Mouse (Mus musculus): Measurements from ENCODE around the gene Zfr2. TPM values are rescaled to one million over a fixed set of nuclear protein-coding genes. Genes with fewer than 3 reads are reported as not detected.
"Not testable (repeated sequence)": the region's sequence is repeated elsewhere in the genome, so short reads cannot be mapped to it uniquely, and the experiment has no call there.

Gene Zfr2
- polyA plus RNA-seq, 2 experiments, result 9.7 to 39.7 TPM

- Histone ChIP-seq H3K27ac (replicated peaks; ENCODE audit: low read depth, low read length) (no peak overlapping the region), H3K4me1 (ENCODE audit: control insufficient read depth, insufficient read depth, low read length) (no peaks in the 10 kb centered on the region), H3K9me3 (ENCODE audit: control insufficient read depth, low read length) (no peaks in the 10 kb centered on the region), H3K4me3 (replicated peaks; ENCODE audit: low read length) (no peak overlapping the region), H3K4me2 (replicated peaks; ENCODE audit: low read depth, low read length, severe bottlenecking) (no peak overlapping the region), H3K27me3 (ENCODE audit: control insufficient read depth, insufficient read depth, low read length) (no peaks in the 10 kb centered on the region; the same call in 1 of the 2 replicates), H3K9ac (ENCODE audit: low read depth, low read length, severe bottlenecking) (no peak overlapping the region), H3K36me3 (ENCODE audit: control insufficient read depth, insufficient read depth, low read length) (no peaks in the 10 kb centered on the region)
- no peak for DNase-seq (ENCODE audit: low spot score)
- no peak for TF ChIP-seq POLR2A (IDR thresholded peaks at IDR 0.05; ENCODE audit: borderline replicate concordance, extremely low read depth, insufficient read depth, insufficient read length)
- 76% methylated on average over 4 of the region's 4 CpGs for WGBS
- ATAC-seq (ENCODE audit: low FRiP score, low read depth), result no peak
Observed at GRCm38 (mm10) chr10:81204137-81204536, 28.8 kb upstream of the Zfr2 start.

GRCm38 (mm10) chr10:81210154-81210553 is 22.8 kb upstream of the Zfr2 start:
- Histone ChIP-seq H3K4me3 (replicated peaks; ENCODE audit: low read length) (no peak overlapping the region), H3K4me2 (replicated peaks; ENCODE audit: low read depth, low read length, severe bottlenecking) (no peak overlapping the region), H3K36me3 (ENCODE audit: control insufficient read depth, insufficient read depth, low read length) (no peaks in the 10 kb centered on the region), H3K4me1 (ENCODE audit: control insufficient read depth, insufficient read depth, low read length) (no peaks in the 10 kb centered on the region), H3K27me3 (ENCODE audit: control insufficient read depth, insufficient read depth, low read length) (no peaks in the 10 kb centered on the region), H3K9me3 (ENCODE audit: control insufficient read depth, low read length) (0 out of 2 replicates have a peak, but pooled peaks cover 4% of the 10 kb centered on the region), H3K27ac (replicated peaks; ENCODE audit: low read depth, low read length) (no peak overlapping the region), H3K9ac (ENCODE audit: low read depth, low read length, severe bottlenecking) (no peak overlapping the region)
- no peak for ATAC-seq (ENCODE audit: low FRiP score, low read depth)
- DNase-seq (ENCODE audit: low spot score), result no peak
- TF ChIP-seq POLR2A (IDR thresholded peaks at IDR 0.05; ENCODE audit: borderline replicate concordance, extremely low read depth, insufficient read depth, insufficient read length), result no peak
- WGBS, result 94% methylated on average over 5 of the region's 5 CpGs

- Histone ChIP-seq H3K4me2 (replicated peaks; ENCODE audit: low read depth, low read length, severe bottlenecking) (no peak overlapping the region), H3K36me3 (ENCODE audit: control insufficient read depth, insufficient read depth, low read length) (no peaks in the 10 kb centered on the region), H3K27ac (replicated peaks; ENCODE audit: low read depth, low read length) (no peak overlapping the region), H3K9me3 (ENCODE audit: control insufficient read depth, low read length) (no peaks in the 10 kb centered on the region), H3K27me3 (ENCODE audit: control insufficient read depth, insufficient read depth, low read length) (no peaks in the 10 kb centered on the region), H3K9ac (ENCODE audit: low read depth, low read length, severe bottlenecking) (no peak overlapping the region), H3K4me1 (ENCODE audit: control insufficient read depth, insufficient read depth, low read length) (no peaks in the 10 kb centered on the region), H3K4me3 (replicated peaks; ENCODE audit: low read length) (no peak overlapping the region)
- WGBS, result 77% methylated on average over 6 of the region's 6 CpGs
- DNase-seq (ENCODE audit: low spot score), result no peak
- no peak for ATAC-seq (ENCODE audit: low FRiP score, low read depth)
- TF ChIP-seq POLR2A (IDR thresholded peaks at IDR 0.05; ENCODE audit: borderline replicate concordance, extremely low read depth, insufficient read depth, insufficient read length), result no peak
Observed at GRCm38 (mm10) chr10:81216260-81216659, 16.7 kb upstream of the Zfr2 start.

GRCm38 (mm10) chr10:81216810-81217209 is 16.1 kb upstream of the Zfr2 start:
- no peaks in the 10 kb centered on the region for H3K36me3 ChIP-seq (ENCODE audit: control insufficient read depth, insufficient read depth, low read length)
- ATAC-seq (ENCODE audit: low FRiP score, low read depth) (peak; percentile 23; the same call in 1 of the 2 replicates), DNase-seq (ENCODE audit: low spot score) (no peak)
- no peak overlapping the region for H3K4me3 ChIP-seq (replicated peaks; ENCODE audit: low read length)
- TF ChIP-seq POLR2A (IDR thresholded peaks at IDR 0.05; ENCODE audit: borderline replicate concordance, extremely low read depth, insufficient read depth, insufficient read length), result no peak
- no peaks in the 10 kb centered on the region for H3K9me3 ChIP-seq (ENCODE audit: control insufficient read depth, low read length)
- H3K4me2 ChIP-seq (replicated peaks; ENCODE audit: low read depth, low read length, severe bottlenecking), result no peak overlapping the region
- H3K27ac ChIP-seq (replicated peaks; ENCODE audit: low read depth, low read length), result no peak overlapping the region
- no peak overlapping the region for H3K9ac ChIP-seq (ENCODE audit: low read depth, low read length, severe bottlenecking)
- WGBS, result 83% methylated on average over 6 of the region's 6 CpGs
- no peaks in the 10 kb centered on the region for H3K27me3 ChIP-seq (ENCODE audit: control insufficient read depth, insufficient read depth, low read length)
- no peaks in the 10 kb centered on the region for H3K4me1 ChIP-seq (ENCODE audit: control insufficient read depth, insufficient read depth, low read length)

GRCm38 (mm10) chr10:81217267-81217666 is 15.7 kb upstream of the Zfr2 start:
- 40% methylated on average over 1 of the region's 1 CpGs for WGBS
- DNase-seq (ENCODE audit: low spot score), result not testable (repeated sequence)

GRCm38 (mm10) chr10:81217964-81218363 is 15.0 kb upstream of the Zfr2 start:
- H3K4me1 ChIP-seq (ENCODE audit: control insufficient read depth, insufficient read depth, low read length), result no peaks in the 10 kb centered on the region
- no peak overlapping the region for H3K27ac ChIP-seq (replicated peaks; ENCODE audit: low read depth, low read length)
- 26% methylated on average over 7 of the region's 7 CpGs for WGBS
- DNase-seq (ENCODE audit: low spot score) (peak; percentile 30), ATAC-seq (ENCODE audit: low FRiP score, low read depth) (no peak)
- H3K9ac ChIP-seq (ENCODE audit: low read depth, low read length, severe bottlenecking), result no peak overlapping the region
- no peak overlapping the region for H3K4me3 ChIP-seq (replicated peaks; ENCODE audit: low read length)
- H3K9me3 ChIP-seq (ENCODE audit: control insufficient read depth, low read length), result no peaks in the 10 kb centered on the region
- no peak overlapping the region for H3K4me2 ChIP-seq (replicated peaks; ENCODE audit: low read depth, low read length, severe bottlenecking)
- H3K36me3 ChIP-seq (ENCODE audit: control insufficient read depth, insufficient read depth, low read length), result no peaks in the 10 kb centered on the region
- no peak for TF ChIP-seq POLR2A (IDR thresholded peaks at IDR 0.05; ENCODE audit: borderline replicate concordance, extremely low read depth, insufficient read depth, insufficient read length)
- no peaks in the 10 kb centered on the region for H3K27me3 ChIP-seq (ENCODE audit: control insufficient read depth, insufficient read depth, low read length)

More at GRCm38 (mm10) chr10:81217267-81217666, 15.7 kb upstream of the Zfr2 start:
- not testable (repeated sequence) for H3K4me2 ChIP-seq (replicated peaks; ENCODE audit: low read depth, low read length, severe bottlenecking); H3K9me3 ChIP-seq (ENCODE audit: control insufficient read depth, low read length); H3K27me3 ChIP-seq (ENCODE audit: control insufficient read depth, insufficient read depth, low read length); H3K27ac ChIP-seq (replicated peaks; ENCODE audit: low read depth, low read length); ATAC-seq (ENCODE audit: low FRiP score, low read depth); H3K4me1 ChIP-seq (ENCODE audit: control insufficient read depth, insufficient read depth, low read length); H3K9ac ChIP-seq (ENCODE audit: low read depth, low read length, severe bottlenecking); H3K4me3 ChIP-seq (replicated peaks; ENCODE audit: low read length); H3K36me3 ChIP-seq (ENCODE audit: control insufficient read depth, insufficient read depth, low read length)
